ENCODE assay signal across 30 mouse cellular contexts in genomic region chr9:60569366-60569765, GRCm38 (mm10). TPM values are rescaled to one million over a fixed set of nuclear protein-coding genes. Genes with fewer than 3 reads are reported as not detected.
A peak's percentile ranks its signal among the peaks of the same experiment; 100 is the strongest.
DNase-seq lines count a peak whose midpoint lies in the region; ATAC-seq and TF ChIP-seq lines count a peak whose summit lies in the region.
"Had no signal": no experiment of that assay in that cellular context is flagged by ENCODE, and none has a peak within 500 bp of the region (broad histone marks: within the 10 kb centered on the region; RNA-seq: fewer than 3 reads in every experiment).

No protein-coding gene starts in this region.

- 0 out of 2 replicates have a peak overlapping the region, but pooled peaks have one; percentile 28 for H3K27ac ChIP-seq in embryonic facial prominence, embryonic 13.5 days
- H3K27ac ChIP-seq in embryonic facial prominence, embryonic 10.5 days (replicated peaks) = no peak overlapping the region
- H3K27ac ChIP-seq in stomach, embryonic 15.5 days = no peak overlapping the region
- no peak overlapping the region for H3K27ac ChIP-seq in stomach, postnatal 0 days (replicated peaks)
- H3K27ac ChIP-seq: forebrain, embryonic 15.5 days; heart, embryonic 13.5 days; kidney, postnatal 0 days; liver, embryonic 14.5 days; midbrain, embryonic 12.5 days; neural tube, embryonic 13.5 days had no signal

- no peak for ATAC-seq in embryonic facial prominence, embryonic 13.5 days (ENCODE audit: insufficient number of reproducible peaks, insufficient read depth, low FRiP score, low TSS enrichment, low read depth)
- ATAC-seq in stomach, embryonic 15.5 days (ENCODE audit: insufficient read depth, low FRiP score, low read depth) = peak; percentile 43; the same call in 1 of the 2 replicates
- ATAC-seq in stomach, postnatal 0 days (ENCODE audit: low FRiP score, low TSS enrichment) = no peak
- ATAC-seq: activated CD4-positive, CD25-positive, alpha-beta regulatory T cell, adult 4 months; forebrain, embryonic 15.5 days; intestine, embryonic 16.5 days had no signal

- H3K4me3 ChIP-seq in embryonic facial prominence, embryonic 13.5 days = no peak overlapping the region
- H3K4me3 ChIP-seq in embryonic facial prominence, embryonic 10.5 days = no peak overlapping the region
- no peak overlapping the region for H3K4me3 ChIP-seq in stomach, embryonic 15.5 days (replicated peaks)
- no peak overlapping the region for H3K4me3 ChIP-seq in stomach, postnatal 0 days (ENCODE audit: low read depth, low read length)
- H3K4me3 ChIP-seq: forebrain, embryonic 15.5 days; heart, embryonic 13.5 days; midbrain, embryonic 12.5 days; neural tube, embryonic 13.5 days had no signal

- H3K27me3 ChIP-seq in embryonic facial prominence, embryonic 13.5 days = no peaks in the 10 kb centered on the region
- no peaks in the 10 kb centered on the region for H3K27me3 ChIP-seq in embryonic facial prominence, embryonic 10.5 days (replicated peaks; ENCODE audit: low read depth, poor library complexity, severe bottlenecking)
- H3K27me3 ChIP-seq in stomach, embryonic 15.5 days (replicated peaks) = no peaks in the 10 kb centered on the region
- H3K27me3 ChIP-seq in stomach, postnatal 0 days (ENCODE audit: control insufficient read depth, insufficient read depth, low read length) = no peaks in the 10 kb centered on the region
- H3K27me3 ChIP-seq: forebrain, embryonic 15.5 days; heart, embryonic 13.5 days; midbrain, embryonic 12.5 days; neural tube, embryonic 13.5 days had no signal

- WGBS in embryonic facial prominence, embryonic 13.5 days = 62% methylated on average over 2 of the region's 2 CpGs
- WGBS in embryonic facial prominence, embryonic 10.5 days = 75% methylated on average over 2 of the region's 2 CpGs
- WGBS in stomach, embryonic 15.5 days = 54% methylated on average over 2 of the region's 2 CpGs
- WGBS in stomach, postnatal 0 days = 68% methylated on average over 2 of the region's 2 CpGs

- no peak for TF ChIP-seq CTCF in stomach, postnatal 0 days (IDR thresholded peaks at IDR 0.05; ENCODE audit: low read depth)

- H3K9ac ChIP-seq in embryonic facial prominence, embryonic 13.5 days = no peak overlapping the region
- H3K9ac ChIP-seq in stomach, embryonic 15.5 days = no peak overlapping the region
- no peak overlapping the region for H3K9ac ChIP-seq in stomach, postnatal 0 days (ENCODE audit: low read length)
- H3K9ac ChIP-seq: forebrain, embryonic 15.5 days; heart, embryonic 13.5 days; liver, embryonic 14.5 days; midbrain, embryonic 12.5 days; neural tube, embryonic 13.5 days had no signal

- H3K4me2 ChIP-seq in embryonic facial prominence, embryonic 13.5 days = no peak overlapping the region
- H3K4me2 ChIP-seq in stomach, embryonic 15.5 days = no peak overlapping the region
- no peak overlapping the region for H3K4me2 ChIP-seq in stomach, postnatal 0 days (replicated peaks; ENCODE audit: low read depth)
- H3K4me2 ChIP-seq: forebrain, embryonic 15.5 days; heart, embryonic 13.5 days; midbrain, embryonic 12.5 days; neural tube, embryonic 13.5 days had no signal

- intact Hi-C loops in left cerebral cortex, postnatal 4 days (cut with DNase I) = no loop called here
- intact Hi-C loops in left cerebral cortex, postnatal 25 days (cut with DNase I) = no loop called here

- no peaks in the 10 kb centered on the region for H3K36me3 ChIP-seq in embryonic facial prominence, embryonic 13.5 days
- H3K36me3 ChIP-seq in embryonic facial prominence, embryonic 10.5 days (replicated peaks) = no peaks in the 10 kb centered on the region
- H3K36me3 ChIP-seq in stomach, embryonic 15.5 days = no peaks in the 10 kb centered on the region
- H3K36me3 ChIP-seq in stomach, postnatal 0 days (ENCODE audit: control insufficient read depth, insufficient read depth, low read length) = no peaks in the 10 kb centered on the region
- H3K36me3 ChIP-seq: forebrain, embryonic 15.5 days; heart, embryonic 13.5 days; midbrain, embryonic 12.5 days had no signal

- H3K9me3 ChIP-seq in embryonic facial prominence, embryonic 13.5 days = no peaks in the 10 kb centered on the region
- H3K9me3 ChIP-seq in embryonic facial prominence, embryonic 10.5 days = no peaks in the 10 kb centered on the region
- H3K9me3 ChIP-seq in stomach, embryonic 15.5 days = no peaks in the 10 kb centered on the region
- H3K9me3 ChIP-seq in stomach, postnatal 0 days (ENCODE audit: control insufficient read depth, low read length) = no peaks in the 10 kb centered on the region
- H3K9me3 ChIP-seq: forebrain, embryonic 15.5 days; heart, embryonic 13.5 days; neural tube, embryonic 13.5 days had no signal

- peaks cover 4% of the 10 kb centered on the region for H3K4me1 ChIP-seq in embryonic facial prominence, embryonic 13.5 days
- H3K4me1 ChIP-seq in embryonic facial prominence, embryonic 10.5 days = no peaks in the 10 kb centered on the region
- no peaks in the 10 kb centered on the region for H3K4me1 ChIP-seq in stomach, embryonic 15.5 days
- no peaks in the 10 kb centered on the region for H3K4me1 ChIP-seq in stomach, postnatal 0 days (replicated peaks; ENCODE audit: control insufficient read depth, insufficient read depth)
- H3K4me1 ChIP-seq: forebrain, embryonic 15.5 days; heart, embryonic 13.5 days; midbrain, embryonic 12.5 days had no signal

- TF ChIP-seq EP300 in stomach, postnatal 0 days (optimal IDR thresholded peaks at IDR 0.05) = no peak

- no peak for DNase-seq in embryonic facial prominence, embryonic 10.5 days (ENCODE audit: low spot score)
- peak; percentile 46 for DNase-seq in left cerebral cortex, postnatal 4 days
- DNase-seq in left cerebral cortex, postnatal 25 days (ENCODE audit: low spot score in 2 of 2) = no peak
- DNase-seq in stomach, postnatal 0 days (ENCODE audit: low spot score) = no peak
- DNase-seq in thymus, postnatal 4 days = no peak
- DNase-seq: adrenal gland, adult 8-10 months; B cell, adult 2 months; cerebellum, adult 11 months; cerebellum, postnatal 36 days; gastrocnemius, postnatal 25 days; heart, postnatal 10 days; kidney, adult 8-10 months; kidney, postnatal 4 days; layer of hippocampus, postnatal 36 days; liver; lung, adult 2 months; right cerebral cortex, postnatal 14 days; spleen, adult 18-20 months; thymus, adult 2 months; thymus, postnatal 36 days had no signal

RNA-seq across cellular contexts. Expression of gene Thsd4, which starts 47.5 kb away (rescaled TPM):
- 13.6 and 17.9 TPM in 2 replicates for polyA plus RNA-seq in embryonic facial prominence, embryonic 13.5 days (2015; fragmentation: Nextera tagmentation; extraction: Ambion mirVana)
- 4.2 and 5.7 TPM in 2 replicates for polyA plus RNA-seq in embryonic facial prominence, embryonic 10.5 days (2016; fragmentation: Nextera tagmentation; extraction: Ambion mirVana)
- 10 to 100 TPM; 10.1 to 12.4 TPM for total RNA-seq in left cerebral cortex, postnatal 4 days (2021)
- total RNA-seq in left cerebral cortex, postnatal 25 days (2021) = 1 to 10 TPM; 4.7 to 6.2 TPM
- 21.1 and 22.2 TPM in 2 replicates for polyA plus RNA-seq in stomach, embryonic 15.5 days (2015; fragmentation: Nextera tagmentation; extraction: Ambion mirVana)
- polyA plus RNA-seq in stomach, postnatal 0 days (2015; fragmentation: Nextera tagmentation; extraction: Ambion mirVana) = 9.6 and 10.7 TPM in 2 replicates
- polyA plus RNA-seq: activated CD4-positive, CD25-positive, alpha-beta regulatory T cell, adult 4 months had no signal
